Mouse (Mus musculus): ENCODE data around the gene CT030661.1. TPM values are rescaled to one million over a fixed set of nuclear protein-coding genes. Genes with fewer than 3 reads are reported as not detected.
"Not testable (repeated sequence)": the region's sequence is repeated elsewhere in the genome, so short reads cannot be mapped to it uniquely, and the experiment has no call there.

Gene CT030661.1
- 8.5 and 9.7 TPM in 2 replicates for polyA plus RNA-seq (2014; fragmentation: Nextera tagmentation; extraction: Ambion mirVana)

DNA sequence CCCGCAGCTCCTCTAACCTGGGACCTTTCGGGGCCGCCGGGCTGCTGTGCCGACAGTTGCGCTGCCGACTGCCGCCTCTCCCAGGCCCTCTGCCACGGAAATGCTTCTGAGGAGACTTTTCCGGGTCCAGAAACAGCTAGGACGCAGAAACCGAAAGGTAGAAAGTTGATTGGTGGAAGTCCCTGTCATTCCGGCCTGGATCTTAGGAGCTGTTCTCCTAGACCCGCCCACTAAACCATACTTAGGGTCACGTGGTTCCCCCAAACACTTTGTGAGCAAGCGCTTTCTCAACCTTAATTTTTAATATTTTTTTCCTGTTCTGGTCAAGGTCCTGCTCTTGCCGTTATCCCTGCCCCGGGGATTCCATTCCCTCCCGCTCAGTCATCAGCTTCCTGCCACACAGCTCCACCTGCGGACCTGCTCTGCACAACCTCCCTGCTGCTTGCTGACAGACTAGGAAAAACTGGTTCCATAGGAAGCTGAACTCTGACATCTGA is at the start of gene CT030661.1:
CT030661.1 (minus strand) TSS at position 108 of the 497 bp plus-strand sequence.
- not testable (repeated sequence) for H3K36me3 ChIP-seq (ENCODE audit: control insufficient read depth, insufficient read depth, low read length); H3K9me3 ChIP-seq (ENCODE audit: control insufficient read depth, low read length); H3K27me3 ChIP-seq (replicated peaks; ENCODE audit: control insufficient read depth, insufficient read depth, low read length); H3K4me1 ChIP-seq (replicated peaks; ENCODE audit: control insufficient read depth, insufficient read depth, low read length)
- Histone ChIP-seq H3K9ac (ENCODE audit: low read depth, low read length) (peak within 1 kb of the TSS; percentile 71), H3K4me2 (peak within 1 kb of the TSS; percentile 58), H3K27ac (ENCODE audit: low read depth, low read length) (peak within 1 kb of the TSS; percentile 58; the same call in 1 of the 2 replicates), H3K4me3 (ENCODE audit: low read depth, low read length) (peak within 1 kb of the TSS; percentile 63)
- ATAC-seq (replicated peaks; ENCODE audit: low FRiP score) = peak; percentile 99
- 0% methylated on average over 20 of the region's 20 CpGs for WGBS
- peak; percentile 78 for DNase-seq (ENCODE audit: low spot score)

DNA sequence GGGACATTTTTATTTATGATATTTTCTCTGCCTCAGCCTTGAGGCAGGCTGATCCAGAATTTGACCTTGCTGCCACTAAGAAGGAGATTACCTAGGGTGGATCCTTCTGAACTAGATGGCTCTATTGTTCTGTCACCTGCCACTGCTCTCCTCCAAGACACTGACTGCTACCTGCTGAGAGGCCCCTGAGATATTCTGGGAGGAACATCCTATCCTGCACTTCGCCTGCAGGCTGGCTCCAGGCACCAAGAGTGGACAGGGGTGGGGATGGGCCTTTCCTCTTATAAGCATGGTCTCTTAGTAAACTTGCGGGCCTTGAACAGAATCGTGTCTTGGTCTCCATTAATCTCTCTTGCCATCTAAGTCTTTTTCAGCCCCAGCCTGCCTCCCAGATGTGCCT is 49.3 kb upstream of the CT030661.1 start:
- H3K4me2 ChIP-seq = no peak overlapping the region
- H3K9me3 ChIP-seq (ENCODE audit: control insufficient read depth, low read length) = peaks cover 7% of the 10 kb centered on the region
- 98% methylated on average over 3 of the region's 3 CpGs for WGBS
- H3K27ac ChIP-seq (ENCODE audit: low read depth, low read length) = no peak overlapping the region
- ATAC-seq (replicated peaks; ENCODE audit: low FRiP score) (no peak), DNase-seq (ENCODE audit: low spot score) (no peak)
- H3K9ac ChIP-seq (ENCODE audit: low read depth, low read length) = no peak overlapping the region
- H3K4me3 ChIP-seq (ENCODE audit: low read depth, low read length) = no peak overlapping the region
- H3K4me1 ChIP-seq (replicated peaks; ENCODE audit: control insufficient read depth, insufficient read depth, low read length) = peaks cover 6% of the 10 kb centered on the region; the same call in 1 of the 2 replicates
- H3K36me3 ChIP-seq (ENCODE audit: control insufficient read depth, insufficient read depth, low read length) = peaks cover 2% of the 10 kb centered on the region; the same call in 1 of the 2 replicates
- no peaks in the 10 kb centered on the region for H3K27me3 ChIP-seq (replicated peaks; ENCODE audit: control insufficient read depth, insufficient read depth, low read length)

DNA sequence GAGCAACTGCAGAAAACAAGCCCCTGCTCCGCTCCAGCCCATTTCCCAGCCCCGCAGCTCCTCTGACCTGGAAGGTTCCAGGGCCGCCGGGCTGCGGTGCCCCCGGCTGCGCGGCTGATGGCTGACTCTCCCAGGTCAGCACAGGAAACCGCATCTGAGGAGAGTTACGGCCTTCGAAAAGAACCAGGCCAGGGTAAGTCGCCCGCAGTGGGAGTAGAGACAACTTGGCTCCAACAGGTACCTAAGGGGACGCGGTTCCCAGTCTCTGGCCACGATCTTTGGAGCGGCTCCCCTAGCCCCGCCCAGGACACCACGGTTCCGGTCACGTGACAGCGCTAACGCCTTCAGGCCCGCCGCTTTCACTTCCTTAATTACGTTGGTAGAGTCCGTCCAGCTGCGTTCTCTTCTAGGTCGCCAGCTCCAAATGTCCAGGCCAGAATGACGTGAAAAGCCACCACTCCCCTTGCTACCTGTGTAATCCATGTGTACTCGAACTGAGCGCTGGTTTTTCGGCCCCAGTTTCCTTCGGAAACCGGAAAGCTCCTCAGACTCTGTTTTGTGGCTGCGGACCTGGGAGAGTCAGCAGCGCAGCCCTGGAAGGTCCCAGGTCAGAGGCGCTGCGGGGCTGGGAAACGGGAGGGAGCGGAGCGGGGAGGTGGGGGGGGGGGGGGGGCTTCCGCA is 46.6 kb upstream of the CT030661.1 start, which contains the start of the genes Zfp944 and Zfp758:
Zfp944 (minus strand) TSS at position 300 of the 681 bp plus-strand sequence.
Zfp758 (plus strand) TSS at position 353 of the 681 bp plus-strand sequence.
- ATAC-seq (replicated peaks; ENCODE audit: low FRiP score) (peak; percentile 99), DNase-seq (ENCODE audit: low spot score) (peak; percentile 70)
- not testable (repeated sequence) for H3K4me1 ChIP-seq (replicated peaks; ENCODE audit: control insufficient read depth, insufficient read depth, low read length); H3K36me3 ChIP-seq (ENCODE audit: control insufficient read depth, insufficient read depth, low read length); H3K27me3 ChIP-seq (replicated peaks; ENCODE audit: control insufficient read depth, insufficient read depth, low read length); H3K9me3 ChIP-seq (ENCODE audit: control insufficient read depth, low read length)
- Histone ChIP-seq H3K9ac (ENCODE audit: low read depth, low read length) (peak within 1 kb of the TSS; percentile 71), H3K27ac (ENCODE audit: low read depth, low read length) (peak within 1 kb of the TSS; percentile 81), H3K4me3 (ENCODE audit: low read depth, low read length) (peak within 1 kb of the TSS; percentile 65), H3K4me2 (peak within 1 kb of the TSS; percentile 75)
- WGBS = under 1% methylated on average over 31 of the region's 43 CpGs

DNA sequence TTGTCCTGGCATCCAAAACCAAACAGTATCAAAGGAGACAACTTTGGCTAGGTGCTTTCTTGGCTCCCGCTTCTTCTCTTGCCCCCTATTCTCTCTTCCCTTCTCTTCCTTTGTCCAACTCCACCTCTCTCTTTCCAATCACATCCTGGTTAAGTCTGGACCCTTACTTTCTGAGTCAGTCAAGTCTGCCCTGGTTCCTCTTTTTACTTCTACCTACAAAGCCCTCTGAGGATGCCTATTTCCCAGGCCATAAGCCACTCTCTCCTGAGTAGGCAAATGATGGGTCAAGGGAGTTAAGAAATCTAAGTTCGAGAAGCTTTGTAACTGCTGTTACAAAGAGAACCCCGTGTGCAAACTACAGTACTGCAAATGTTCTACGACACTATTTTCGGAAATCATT is 45.9 kb upstream of the CT030661.1 start:
- Histone ChIP-seq H3K4me1 (replicated peaks; ENCODE audit: control insufficient read depth, insufficient read depth, low read length) (peaks cover 6% of the 10 kb centered on the region; the same call in 1 of the 2 replicates), H3K4me2 (peak overlapping the region; percentile 75), H3K9me3 (ENCODE audit: control insufficient read depth, low read length) (peaks cover 7% of the 10 kb centered on the region), H3K27me3 (replicated peaks; ENCODE audit: control insufficient read depth, insufficient read depth, low read length) (no peaks in the 10 kb centered on the region), H3K9ac (ENCODE audit: low read depth, low read length) (peak overlapping the region; percentile 70), H3K36me3 (ENCODE audit: control insufficient read depth, insufficient read depth, low read length) (peaks cover 4% of the 10 kb centered on the region; the same call in 1 of the 2 replicates), H3K27ac (ENCODE audit: low read depth, low read length) (no peak overlapping the region), H3K4me3 (ENCODE audit: low read depth, low read length) (peak overlapping the region; percentile 65)
- DNase-seq (ENCODE audit: low spot score) (no peak), ATAC-seq (replicated peaks; ENCODE audit: low FRiP score) (no peak)
- 27% methylated on average over 5 of the region's 5 CpGs for whole genome bisulfite sequencing

DNA sequence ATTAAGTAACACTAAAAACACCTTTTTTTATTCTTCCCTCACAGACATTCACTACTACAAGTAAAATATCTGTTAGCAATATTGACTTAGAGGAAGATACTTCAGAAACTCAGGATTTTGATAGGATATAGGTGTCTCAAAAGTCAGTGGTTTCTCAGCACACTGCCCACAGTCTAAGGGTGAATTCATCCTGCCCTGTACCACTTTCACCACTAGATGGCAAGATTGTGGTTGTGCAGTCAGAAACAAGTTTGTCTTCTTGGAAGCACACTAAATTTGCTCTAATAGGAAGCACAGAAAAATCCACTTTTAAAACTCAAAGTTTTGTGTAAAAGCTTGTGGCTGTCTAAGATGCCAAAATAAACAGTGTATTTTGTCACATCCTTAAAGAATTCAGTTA is 38.2 kb upstream of the CT030661.1 start:
- DNase-seq (ENCODE audit: low spot score) (no peak), ATAC-seq (replicated peaks; ENCODE audit: low FRiP score) (0 out of 2 replicates have a peak, but pooled peaks have one; percentile 58)
- Histone ChIP-seq H3K9me3 (ENCODE audit: control insufficient read depth, low read length) (no peaks in the 10 kb centered on the region), H3K27me3 (replicated peaks; ENCODE audit: control insufficient read depth, insufficient read depth, low read length) (no peaks in the 10 kb centered on the region), H3K4me2 (no peak overlapping the region), H3K27ac (ENCODE audit: low read depth, low read length) (no peak overlapping the region), H3K36me3 (ENCODE audit: control insufficient read depth, insufficient read depth, low read length) (0 out of 2 replicates have a peak, but pooled peaks cover 2% of the 10 kb centered on the region), H3K4me3 (ENCODE audit: low read depth, low read length) (no peak overlapping the region), H3K4me1 (replicated peaks; ENCODE audit: control insufficient read depth, insufficient read depth, low read length) (no peaks in the 10 kb centered on the region), H3K9ac (ENCODE audit: low read depth, low read length) (no peak overlapping the region)

DNA sequence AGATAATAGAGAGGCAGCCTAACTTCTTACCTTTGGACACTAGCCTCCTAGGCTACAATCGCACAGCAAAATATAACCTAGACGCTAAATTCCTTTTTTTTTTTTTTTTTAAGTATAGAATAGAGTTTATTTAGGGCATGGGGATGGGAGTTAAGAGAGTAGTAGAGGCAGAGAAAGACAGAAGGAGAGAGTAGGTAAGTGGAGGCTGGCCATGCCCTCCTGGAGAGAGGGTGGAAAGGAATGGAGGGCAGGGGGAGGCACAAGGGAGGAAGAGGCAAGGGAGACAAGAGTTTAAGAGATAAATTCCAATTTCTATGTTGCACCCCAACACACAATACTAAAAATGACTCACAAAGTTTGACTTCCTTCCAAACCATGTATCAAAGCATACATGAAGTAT is 610 bp upstream of the CT030661.1 start:
- H3K9ac ChIP-seq (ENCODE audit: low read depth, low read length) = peak overlapping the region; percentile 59; the same call in 1 of the 2 replicates
- peak; percentile 37 for ATAC-seq (replicated peaks; ENCODE audit: low FRiP score)
- WGBS = 5% methylated on average over 2 of the region's 2 CpGs

DNA sequence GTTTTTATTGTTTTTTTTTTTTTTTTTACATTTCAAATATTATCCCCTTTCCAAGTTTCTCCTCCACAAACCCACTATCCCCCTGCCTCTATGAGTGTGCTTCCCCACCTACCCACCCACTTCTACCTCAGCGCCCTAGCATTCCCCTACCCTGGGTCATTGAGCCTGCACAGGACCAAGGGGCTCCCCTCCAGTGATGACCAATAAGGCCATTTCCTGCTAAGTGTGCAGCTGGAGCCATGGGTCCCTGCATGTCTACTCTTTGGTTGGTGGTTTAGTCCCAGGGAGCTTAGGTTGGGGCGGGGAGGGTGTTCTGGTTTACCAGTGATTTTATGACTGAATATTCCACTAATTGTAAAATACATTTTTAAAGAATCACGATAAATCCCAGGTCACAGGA is 418 bp downstream of the CT030661.1 start:
- 0 out of 2 replicates have a peak overlapping the region, but pooled peaks have one; percentile 58 for H3K27ac ChIP-seq (ENCODE audit: low read depth, low read length)

More for the DNA sequence above, 610 bp upstream of the CT030661.1 start:
- not testable (repeated sequence) for H3K9me3 ChIP-seq (ENCODE audit: control insufficient read depth, low read length); H3K4me1 ChIP-seq (replicated peaks; ENCODE audit: control insufficient read depth, insufficient read depth, low read length); H3K27ac ChIP-seq (ENCODE audit: low read depth, low read length); H3K36me3 ChIP-seq (ENCODE audit: control insufficient read depth, insufficient read depth, low read length); H3K27me3 ChIP-seq (replicated peaks; ENCODE audit: control insufficient read depth, insufficient read depth, low read length); DNase-seq (ENCODE audit: low spot score)
- Histone ChIP-seq H3K4me3 (ENCODE audit: low read depth, low read length) (peak overlapping the region; percentile 63), H3K4me2 (peak overlapping the region; percentile 58)

More for the DNA sequence above, 418 bp downstream of the CT030661.1 start:
- H3K36me3 ChIP-seq (ENCODE audit: control insufficient read depth, insufficient read depth, low read length); H3K9me3 ChIP-seq (ENCODE audit: control insufficient read depth, low read length); H3K4me1 ChIP-seq (replicated peaks; ENCODE audit: control insufficient read depth, insufficient read depth, low read length); H3K27me3 ChIP-seq (replicated peaks; ENCODE audit: control insufficient read depth, insufficient read depth, low read length); DNase-seq (ENCODE audit: low spot score): not testable (repeated sequence)
- H3K4me3 ChIP-seq (ENCODE audit: low read depth, low read length) = peak overlapping the region; percentile 63
- H3K9ac ChIP-seq (ENCODE audit: low read depth, low read length) = peak overlapping the region; percentile 71
- 0% methylated on average over 3 of the region's 3 CpGs for WGBS
- H3K4me2 ChIP-seq = peak overlapping the region; percentile 55
- peak; percentile 72 for ATAC-seq (replicated peaks; ENCODE audit: low FRiP score)
